Mouse (Mus musculus) brain, embryonic 14.5 days (tissue): ENCODE results near the gene Wrap73.

Experiments used
- CTCF ChIP-seq: fragments of 200-500 bp; IDR thresholded peaks from 2 replicates; pipeline ENCODE4 v1.5.1; 2012; ENCODE audit warnings: inconsistent platforms, mild to moderate bottlenecking, moderate library complexity, borderline replicate concordance; ENCODE audit not compliant: insufficient read depth, insufficient read length; ENCODE audit errors: extremely low read depth
- POLR2A ChIP-seq: fragments of 200-500 bp; IDR thresholded peaks from 2 replicates; pipeline ENCODE4 v1.6.1; 2012; ENCODE audit warnings: mild to moderate bottlenecking, inconsistent platforms, borderline replicate concordance; ENCODE audit not compliant: poor library complexity, insufficient read depth, insufficient read length, severe bottlenecking; ENCODE audit errors: extremely low read depth

- TF ChIP-seq POLR2A (no peak), CTCF (no peak)
These were observed 25.8 kb upstream of the Wrap73 start for GRCm38 (mm10) chr4:154116421-154116820.
